Mouse (Mus musculus) kidney, adult 2 months (tissue): ENCODE measurements around the gene Hsp90aa1.

Source experiments
- CTCF ChIP-seq: fragments of 200-500 bp; conservative IDR thresholded peaks from 2 replicates; pipeline ENCODE4 v1.5.1; 2011; ENCODE audit warnings: low read depth, mild to moderate bottlenecking, control low read depth, low read length, moderate library complexity, mixed read lengths; ENCODE audit not compliant: insufficient read depth, insufficient read length
- POLR2A ChIP-seq: fragments of 200-500 bp; IDR thresholded peaks from one replicate; pipeline ENCODE4 v1.6.1; 2011; ENCODE audit warnings: low read depth, low read length, control low read depth

DNA sequence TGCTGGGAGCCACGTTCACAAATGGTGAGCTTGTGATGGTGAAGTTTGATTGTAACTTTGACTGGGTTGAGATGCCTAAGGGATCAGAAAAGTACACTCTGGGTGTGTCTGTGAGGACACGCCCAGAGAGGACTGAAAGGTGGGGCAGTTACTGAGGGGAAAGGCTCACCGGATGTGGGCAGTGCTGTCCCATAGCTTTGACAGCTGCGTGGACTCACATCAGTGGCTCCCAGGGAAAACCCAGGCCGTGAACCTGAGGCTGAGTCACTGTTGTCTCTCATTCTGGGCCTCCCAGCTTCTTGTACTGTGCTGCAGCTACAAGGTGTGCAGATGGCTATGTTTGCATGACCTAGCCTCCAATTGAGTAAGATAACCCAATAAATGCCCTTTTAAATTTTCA is 23.0 kb upstream of the Hsp90aa1 start:
- no peak for TF ChIP-seq CTCF
- no peak for TF ChIP-seq POLR2A
